Mouse (Mus musculus): ENCODE results near the gene Prkag1. TPM values are rescaled to one million over a fixed set of nuclear protein-coding genes. Genes with fewer than 3 reads are reported as not detected.

Gene Prkag1
- total and polyA plus RNA-seq, 2 experiments from 2014 or later: 45.1 to 50.6 TPM

DNA sequence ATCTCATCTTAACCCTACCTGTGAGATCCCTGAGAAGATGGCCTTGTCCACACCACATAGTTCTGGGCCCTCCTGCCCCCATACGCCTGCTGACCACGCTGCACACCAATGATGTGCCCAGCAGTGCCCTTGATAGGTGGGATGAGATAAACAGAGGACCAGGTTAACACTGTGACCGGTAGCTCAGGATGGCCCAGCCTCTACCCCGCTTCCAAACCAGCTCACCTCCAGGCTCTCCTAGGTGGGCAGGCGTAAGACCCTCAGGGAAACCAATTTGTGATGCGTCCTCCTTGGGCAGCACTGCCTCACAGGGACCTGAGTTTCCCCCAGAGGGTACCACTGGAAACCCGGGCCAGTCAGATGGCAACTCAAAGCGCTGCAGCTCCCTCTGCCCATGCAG, 34.5 kb upstream of the Prkag1 start:
- no peak overlapping the region for H3K4me3 ChIP-seq (ENCODE audit: low read depth, low read length)

DNA sequence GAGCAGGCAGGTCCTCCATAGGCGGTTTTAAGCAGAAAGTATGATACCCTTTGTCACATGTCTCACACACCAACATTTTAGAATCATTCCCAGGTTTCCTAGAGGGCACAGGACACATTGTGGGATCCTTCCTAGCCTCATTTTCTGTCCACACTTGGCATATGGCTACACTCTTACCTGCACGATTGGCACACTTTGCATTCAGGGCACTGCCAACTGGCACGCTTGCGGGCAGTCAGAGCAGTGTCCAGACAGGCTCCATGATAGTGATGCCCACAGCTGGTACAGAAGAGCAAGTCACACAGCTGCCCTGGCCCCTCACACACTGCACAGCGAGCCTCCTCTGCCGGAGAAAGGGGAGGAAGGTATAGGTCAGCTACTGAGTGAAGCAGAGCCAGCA, 33.6 kb upstream of the Prkag1 start:
- ATAC-seq (ENCODE audit: low FRiP score) (no peak), DNase-seq (ENCODE audit: low spot score) (no peak)
- Histone ChIP-seq H3K4me1 (ENCODE audit: insufficient read depth, low read length) (peaks cover 29% of the 10 kb centered on the region), H3K4me2 (ENCODE audit: low read depth, low read length, poor library complexity, severe bottlenecking) (no peak overlapping the region), H3K27ac (ENCODE audit: low read depth, low read length) (no peak overlapping the region), H3K36me3 (ENCODE audit: insufficient read depth, low read length) (peaks cover 63% of the 10 kb centered on the region), H3K9ac (replicated peaks; ENCODE audit: low read length, poor library complexity, severe bottlenecking) (no peak overlapping the region), H3K27me3 (ENCODE audit: insufficient read depth, low read length) (no peaks in the 10 kb centered on the region), H3K9me3 (ENCODE audit: low read length) (no peaks in the 10 kb centered on the region), H3K4me3 (ENCODE audit: low read depth, low read length) (no peak overlapping the region)
- TF ChIP-seq CTCF (IDR thresholded peaks at IDR 0.05): no peak
- WGBS: 94% methylated on average over 6 of the region's 6 CpGs

More for the DNA sequence above, 34.5 kb upstream of the Prkag1 start:
- DNase-seq (ENCODE audit: low spot score) (no peak), ATAC-seq (ENCODE audit: low FRiP score) (no peak)
- Histone ChIP-seq H3K36me3 (ENCODE audit: insufficient read depth, low read length) (peaks cover 55% of the 10 kb centered on the region), H3K4me2 (ENCODE audit: low read depth, low read length, poor library complexity, severe bottlenecking) (no peak overlapping the region), H3K27ac (ENCODE audit: low read depth, low read length) (no peak overlapping the region), H3K9me3 (ENCODE audit: low read length) (no peaks in the 10 kb centered on the region), H3K4me1 (ENCODE audit: insufficient read depth, low read length) (peaks cover 30% of the 10 kb centered on the region), H3K9ac (replicated peaks; ENCODE audit: low read length, poor library complexity, severe bottlenecking) (no peak overlapping the region), H3K27me3 (ENCODE audit: insufficient read depth, low read length) (no peaks in the 10 kb centered on the region)
- WGBS: 96% methylated on average over 8 of the region's 8 CpGs
- TF ChIP-seq CTCF (IDR thresholded peaks at IDR 0.05): no peak

DNA sequence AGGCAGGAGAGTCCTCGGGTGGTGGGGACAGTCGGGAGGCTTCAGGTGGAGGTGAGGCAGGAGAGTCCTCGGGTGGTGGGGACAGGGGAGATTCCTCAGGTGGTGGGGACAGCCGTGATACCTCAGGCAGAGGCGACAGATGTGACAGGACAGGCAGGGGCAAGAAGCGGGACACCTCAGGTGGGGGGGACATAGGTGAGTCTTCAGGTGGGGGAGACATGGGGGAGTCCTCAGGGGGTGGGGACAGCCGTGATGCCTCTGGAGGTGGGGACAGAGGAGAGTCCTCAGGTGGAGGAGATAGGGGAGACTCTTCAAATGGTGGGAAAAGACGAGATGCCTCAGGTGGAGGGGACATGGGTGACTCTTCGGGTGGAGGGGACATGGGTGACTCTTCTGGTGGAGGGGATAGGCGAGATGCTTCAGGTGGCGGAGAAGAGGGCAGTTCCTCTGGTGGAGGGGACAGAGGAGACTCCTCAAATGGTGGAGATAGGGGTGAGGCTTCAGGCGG, 32.2 kb upstream of the Prkag1 start:
- Histone ChIP-seq H3K4me1 (ENCODE audit: insufficient read depth, low read length) (peaks cover 14% of the 10 kb centered on the region), H3K4me2 (ENCODE audit: low read depth, low read length, poor library complexity, severe bottlenecking) (no peak overlapping the region), H3K9me3 (ENCODE audit: low read length) (no peaks in the 10 kb centered on the region), H3K9ac (replicated peaks; ENCODE audit: low read length, poor library complexity, severe bottlenecking) (no peak overlapping the region), H3K27ac (ENCODE audit: low read depth, low read length) (no peak overlapping the region), H3K4me3 (ENCODE audit: low read depth, low read length) (no peak overlapping the region), H3K27me3 (ENCODE audit: insufficient read depth, low read length) (no peaks in the 10 kb centered on the region), H3K36me3 (ENCODE audit: insufficient read depth, low read length) (peaks cover 74% of the 10 kb centered on the region)
- WGBS: 94% methylated on average over 12 of the region's 12 CpGs
- no peak for DNase-seq (ENCODE audit: low spot score)
- no peak for ATAC-seq (ENCODE audit: low FRiP score)
- no peak for TF ChIP-seq CTCF (IDR thresholded peaks at IDR 0.05)

DNA sequence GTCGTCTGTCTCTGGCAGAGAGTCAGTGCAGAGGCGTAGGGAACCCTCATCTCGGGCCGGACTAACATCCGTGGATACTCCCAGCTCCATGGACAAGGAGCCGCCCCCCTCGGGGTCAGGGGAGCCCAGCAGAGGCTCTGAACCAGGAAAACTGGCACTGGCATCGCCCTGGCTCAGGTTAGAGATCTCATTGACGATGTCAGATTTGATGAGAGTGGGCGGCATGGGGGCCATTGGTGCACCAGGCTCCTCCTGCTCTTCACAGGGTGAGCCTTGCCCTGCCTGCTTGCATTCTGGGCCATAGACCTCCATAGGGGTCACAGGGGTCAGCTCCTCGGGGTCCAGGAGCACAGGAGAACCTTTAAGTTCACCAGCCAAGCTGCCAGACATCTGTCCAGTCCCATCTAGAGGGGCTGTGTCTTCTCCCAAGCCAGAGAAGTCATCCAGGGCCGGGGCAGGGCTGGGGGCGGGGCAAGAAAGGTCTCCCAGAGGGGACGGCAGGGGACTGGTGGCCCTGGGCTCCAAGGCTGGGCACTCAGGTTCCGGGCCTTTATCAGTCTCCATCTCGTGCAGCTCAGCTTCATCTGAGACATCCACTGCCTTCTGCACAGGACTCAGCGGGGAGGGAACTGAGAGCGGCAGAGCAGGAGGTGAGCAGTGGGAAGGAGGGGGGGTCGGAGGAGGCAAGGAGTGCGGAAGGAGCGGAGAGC, 30.5 kb upstream of the Prkag1 start:
- Histone ChIP-seq H3K9me3 (ENCODE audit: low read length) (no peaks in the 10 kb centered on the region), H3K27me3 (ENCODE audit: insufficient read depth, low read length) (no peaks in the 10 kb centered on the region), H3K4me2 (ENCODE audit: low read depth, low read length, poor library complexity, severe bottlenecking) (no peak overlapping the region), H3K9ac (replicated peaks; ENCODE audit: low read length, poor library complexity, severe bottlenecking) (no peak overlapping the region), H3K4me3 (ENCODE audit: low read depth, low read length) (no peak overlapping the region), H3K27ac (ENCODE audit: low read depth, low read length) (no peak overlapping the region), H3K4me1 (ENCODE audit: insufficient read depth, low read length) (no peaks in the 10 kb centered on the region), H3K36me3 (ENCODE audit: insufficient read depth, low read length) (peaks cover 87% of the 10 kb centered on the region)
- DNase-seq (ENCODE audit: low spot score) (no peak), ATAC-seq (ENCODE audit: low FRiP score) (no peak)
- no peak for TF ChIP-seq CTCF (IDR thresholded peaks at IDR 0.05)
- 88% methylated on average over 21 of the region's 21 CpGs for WGBS

DNA sequence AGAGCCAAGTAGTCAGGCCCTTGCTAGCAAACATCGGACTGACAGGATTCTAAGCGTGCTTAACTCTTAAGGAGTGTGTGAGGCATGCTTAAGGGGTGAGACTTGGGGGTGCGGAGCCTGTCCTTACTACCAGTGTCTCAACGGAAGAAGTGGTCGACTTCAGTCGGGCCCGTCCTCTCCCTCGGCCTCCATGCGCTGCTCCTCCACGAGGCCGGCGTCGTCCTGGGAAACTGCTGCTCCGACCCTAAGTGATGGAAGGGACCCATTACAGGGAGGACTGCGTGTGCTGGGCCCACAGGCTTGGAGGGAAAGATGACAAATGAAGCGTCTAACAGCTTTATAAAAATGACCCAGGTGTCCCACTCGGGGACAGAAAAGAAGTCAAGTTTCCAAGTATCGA, 29.6 kb upstream of the Prkag1 start:
- Histone ChIP-seq H3K27ac (ENCODE audit: low read depth, low read length) (no peak overlapping the region), H3K9ac (replicated peaks; ENCODE audit: low read length, poor library complexity, severe bottlenecking) (no peak overlapping the region), H3K4me1 (ENCODE audit: insufficient read depth, low read length) (no peaks in the 10 kb centered on the region), H3K36me3 (ENCODE audit: insufficient read depth, low read length) (peaks cover 89% of the 10 kb centered on the region), H3K4me2 (ENCODE audit: low read depth, low read length, poor library complexity, severe bottlenecking) (no peak overlapping the region), H3K4me3 (ENCODE audit: low read depth, low read length) (no peak overlapping the region), H3K9me3 (ENCODE audit: low read length) (no peaks in the 10 kb centered on the region), H3K27me3 (ENCODE audit: insufficient read depth, low read length) (no peaks in the 10 kb centered on the region)
- ATAC-seq (ENCODE audit: low FRiP score) (no peak), DNase-seq (ENCODE audit: low spot score) (no peak)
- WGBS: 95% methylated on average over 18 of the region's 18 CpGs
- TF ChIP-seq CTCF (IDR thresholded peaks at IDR 0.05): no peak

DNA sequence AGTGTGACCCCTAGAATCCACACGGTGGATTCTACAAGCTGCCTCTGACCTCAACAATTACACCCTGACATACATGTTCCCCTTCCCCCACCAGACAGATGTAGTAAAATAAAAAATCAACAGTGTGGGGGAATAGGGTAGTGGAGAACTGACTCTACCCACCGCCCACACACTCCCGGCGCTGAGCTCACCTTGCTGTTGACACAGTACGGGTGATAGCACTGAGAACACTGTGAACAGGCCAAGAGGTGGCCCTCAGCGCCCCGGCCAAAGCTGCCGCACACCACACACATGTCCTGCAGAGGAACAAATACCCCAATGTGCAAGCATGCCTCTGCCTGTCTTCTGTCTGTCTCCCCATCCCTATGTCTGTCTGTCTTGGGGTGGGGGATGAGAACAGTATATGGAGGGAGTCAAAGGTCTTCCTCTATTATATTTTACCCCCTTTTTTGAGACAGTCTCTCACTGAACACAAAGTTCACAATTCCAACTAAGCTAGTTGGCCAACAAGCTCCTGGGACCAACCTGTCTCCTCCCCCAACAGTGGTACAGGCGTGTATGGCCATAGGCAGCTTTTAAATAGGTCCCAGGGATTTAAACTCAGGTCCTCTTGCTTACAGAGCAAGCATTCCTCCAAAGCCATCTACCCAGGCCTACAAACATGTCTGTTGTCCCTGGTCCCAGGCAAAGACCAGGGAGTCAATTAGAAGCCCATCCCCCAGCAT, 28.2 kb upstream of the Prkag1 start:
- WGBS: 85% methylated on average over 9 of the region's 9 CpGs
- H3K9me3 ChIP-seq (ENCODE audit: low read length): no peaks in the 10 kb centered on the region
- peaks cover 89% of the 10 kb centered on the region for H3K36me3 ChIP-seq (ENCODE audit: insufficient read depth, low read length)
- no peaks in the 10 kb centered on the region for H3K27me3 ChIP-seq (ENCODE audit: insufficient read depth, low read length)
- H3K4me2 ChIP-seq (ENCODE audit: low read depth, low read length, poor library complexity, severe bottlenecking): no peak overlapping the region
- H3K4me1 ChIP-seq (ENCODE audit: insufficient read depth, low read length): no peaks in the 10 kb centered on the region
- no peak overlapping the region for H3K4me3 ChIP-seq (ENCODE audit: low read depth, low read length)
- no peak for TF ChIP-seq CTCF (IDR thresholded peaks at IDR 0.05)
- H3K27ac ChIP-seq (ENCODE audit: low read depth, low read length): no peak overlapping the region
- no peak for ATAC-seq (ENCODE audit: low FRiP score)
- no peak overlapping the region for H3K9ac ChIP-seq (replicated peaks; ENCODE audit: low read length, poor library complexity, severe bottlenecking)
- no peak for DNase-seq (ENCODE audit: low spot score)
